Mouse (Mus musculus) C2C12 (cell line): ENCODE results near the gene Adamts9.

Experiments used
- CEBPB ChIP-seq: IDR thresholded peaks from one replicate; pipeline ENCODE4 v1.6.1; 2011; ENCODE audit warnings: low read depth, mild to moderate bottlenecking, control low read depth, moderate library complexity
- CTCF ChIP-seq: IDR thresholded peaks from one replicate; pipeline ENCODE4 v1.5.1; 2011; ENCODE audit not compliant: control insufficient read depth, insufficient read depth, insufficient read length
- MAX ChIP-seq: IDR thresholded peaks from one replicate; pipeline ENCODE4 v1.6.1; 2011; ENCODE audit warnings: mild to moderate bottlenecking, control low read depth
- MYOD1 ChIP-seq: IDR thresholded peaks from one replicate; pipeline ENCODE4 v1.6.1; 2011; ENCODE audit warnings: low read depth; ENCODE audit not compliant: control insufficient read depth, insufficient read length
- MYOG ChIP-seq: IDR thresholded peaks from one replicate; pipeline ENCODE4 v1.6.1; 2011; ENCODE audit not compliant: control insufficient read depth, insufficient read length; ENCODE audit errors: extremely low read depth
- USF1 ChIP-seq: IDR thresholded peaks from one replicate; pipeline ENCODE4 v1.6.1; 2011; ENCODE audit warnings: low read depth, mild to moderate bottlenecking, control low read depth, moderate library complexity

DNA sequence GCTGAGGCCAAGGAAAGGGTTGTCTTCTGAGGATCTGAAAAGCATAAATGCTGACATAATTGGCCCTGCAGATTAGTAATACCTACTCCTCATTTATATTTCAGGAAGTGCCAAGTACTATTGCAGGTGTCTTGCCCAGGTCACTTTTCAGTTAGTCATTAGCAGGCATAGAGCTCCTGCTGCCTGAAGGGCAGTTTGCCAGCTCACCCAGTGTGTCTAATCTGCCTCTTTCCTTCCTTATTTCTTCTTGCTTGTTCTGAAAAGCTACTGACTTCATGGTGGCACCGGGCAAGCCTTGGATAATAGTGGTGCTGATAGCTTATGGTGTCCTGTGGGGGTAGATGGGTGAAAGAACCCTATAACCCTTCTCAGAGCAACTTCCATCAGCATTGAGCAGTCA, 206.2 kb downstream of the Adamts9 start:
- no peak for TF ChIP-seq CEBPB
- TF ChIP-seq CTCF = no peak
- TF ChIP-seq USF1 = no peak
- TF ChIP-seq MYOD1 = no peak
- TF ChIP-seq MAX = no peak
- TF ChIP-seq MYOG = no peak
